Mouse (Mus musculus): Measurements from ENCODE around the gene Map2k2.

Gene Map2k2

DNA sequence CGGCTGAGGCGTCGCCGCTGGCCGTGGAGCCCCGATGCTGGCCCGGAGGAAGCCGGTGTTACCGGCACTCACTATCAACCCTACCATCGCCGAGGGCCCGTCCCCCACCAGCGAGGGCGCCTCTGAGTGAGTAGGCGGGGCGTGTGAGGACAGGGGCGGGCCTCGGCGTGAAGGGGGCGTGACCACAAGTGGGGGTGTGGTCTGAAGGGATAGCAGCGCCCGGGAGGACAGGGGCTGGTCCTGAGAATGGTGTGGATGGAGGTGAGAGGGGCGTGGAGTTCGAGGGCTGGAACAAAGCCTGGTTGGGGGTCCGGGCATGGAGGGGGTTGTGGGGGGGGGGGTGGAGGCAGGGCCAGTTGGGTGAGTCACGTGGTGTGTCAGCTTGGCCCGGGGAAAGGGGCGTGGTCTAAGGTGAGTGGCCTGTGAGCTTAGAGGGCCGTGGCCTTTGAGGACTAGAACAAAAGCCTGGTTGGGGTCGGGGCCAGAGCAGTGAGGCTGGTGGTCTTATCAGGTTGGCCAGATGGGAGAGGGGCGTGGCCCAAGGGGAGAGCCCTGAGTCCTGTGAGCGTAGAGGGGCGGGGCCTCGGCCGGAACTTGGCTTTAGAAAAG, 502 bp downstream of the Map2k2 start:
- peak; percentile 92 for DNase-seq

DNA sequence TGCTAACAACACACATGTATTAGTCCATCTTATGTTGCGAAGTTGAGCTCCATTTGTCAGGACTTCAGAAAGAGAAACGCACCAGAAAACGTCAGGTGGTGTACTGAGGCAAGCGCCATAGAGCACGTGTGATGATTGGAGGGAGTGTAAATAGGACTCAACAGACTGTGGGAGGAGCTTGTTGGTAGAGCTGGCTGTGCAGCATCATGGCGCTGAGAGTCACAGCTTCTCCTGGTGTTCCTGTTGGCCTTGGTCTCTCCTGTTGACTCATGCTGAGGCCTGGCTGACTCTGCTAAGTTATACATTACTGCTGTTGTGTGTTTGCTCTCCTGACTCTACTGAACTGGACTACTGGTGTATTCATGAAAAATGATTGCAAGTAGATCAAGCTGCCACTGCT, 7.2 kb downstream of the Map2k2 start:
- DNase-seq, result no peak

DNA sequence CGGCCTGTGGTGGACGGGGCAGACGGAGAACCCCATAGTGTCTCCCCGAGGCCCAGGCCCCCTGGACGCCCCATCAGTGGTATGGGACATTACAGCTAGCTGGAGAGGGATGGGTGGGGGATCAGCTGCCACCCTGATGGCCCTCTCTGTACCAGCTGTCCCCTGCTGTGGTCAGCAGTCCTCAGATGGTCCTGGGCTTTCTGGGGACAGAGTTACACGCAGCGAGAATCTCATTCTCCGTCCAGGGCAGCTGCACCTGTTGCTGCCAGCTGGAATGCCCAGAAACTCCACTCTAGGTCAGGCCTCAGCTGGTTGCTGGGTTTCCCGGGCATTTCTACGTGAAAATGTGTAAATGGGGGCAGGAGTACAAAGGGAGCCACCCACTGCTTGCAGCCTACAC, 13.9 kb downstream of the Map2k2 start:
- no peak for DNase-seq

DNA sequence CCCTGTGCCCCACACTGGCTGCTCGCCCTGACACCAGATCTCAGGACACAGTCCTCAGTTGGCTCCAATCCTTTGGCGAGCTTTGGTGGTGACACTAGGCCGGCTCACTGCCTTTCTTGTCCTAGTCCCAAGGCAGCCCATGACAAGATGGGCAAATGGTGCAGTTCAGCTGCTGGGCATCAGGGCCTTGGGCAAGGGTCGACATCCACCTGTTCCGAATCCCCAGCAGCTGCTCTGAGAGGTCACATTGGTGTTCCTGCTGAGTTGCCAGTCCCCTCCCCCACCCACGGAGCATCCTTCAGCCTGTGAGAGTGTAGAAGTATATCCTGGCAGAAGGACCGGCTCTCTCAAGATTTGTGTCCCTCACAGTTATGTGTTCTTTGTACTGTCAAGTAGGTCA, 14.9 kb downstream of the Map2k2 start:
- no peak for DNase-seq

DNA sequence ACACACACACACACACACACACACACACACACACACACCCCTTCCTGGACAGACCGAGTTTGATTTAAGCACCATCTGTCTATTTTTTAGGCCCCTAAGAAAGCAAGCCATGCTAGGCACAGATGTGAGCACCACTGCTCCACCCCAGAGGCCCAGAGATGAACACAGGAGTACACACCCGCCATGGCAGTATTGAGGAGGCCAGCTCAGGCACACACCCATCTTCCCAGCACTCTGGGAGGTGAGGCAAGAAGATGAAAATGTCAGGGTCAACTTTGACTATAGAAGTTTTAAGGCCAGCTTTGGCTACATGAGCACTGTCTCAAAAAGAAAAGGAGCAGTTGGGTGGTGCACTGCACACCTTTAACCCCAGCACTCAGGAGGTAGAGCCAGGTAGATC, 17.2 kb downstream of the Map2k2 start:
- no peak for DNase-seq

DNA sequence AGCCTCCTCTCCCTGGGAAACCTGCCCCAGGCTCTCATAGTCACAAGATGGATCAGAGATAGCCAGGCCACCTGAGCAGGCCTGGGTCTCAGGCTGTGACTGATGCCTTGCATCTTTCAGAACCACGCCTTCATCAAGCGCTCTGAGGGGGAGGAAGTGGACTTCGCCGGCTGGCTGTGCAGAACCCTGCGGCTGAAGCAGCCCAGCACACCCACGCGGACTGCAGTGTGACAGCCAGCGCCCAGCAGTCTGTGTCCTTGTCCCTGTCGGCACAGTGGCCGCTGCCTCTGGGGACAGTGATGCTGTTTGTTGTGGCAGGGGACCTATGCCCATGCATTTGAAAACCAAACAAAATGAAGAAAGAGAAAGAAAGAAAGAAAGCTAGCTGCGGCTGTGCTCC, 17.8 kb downstream of the Map2k2 start:
- no peak for DNase-seq

DNA sequence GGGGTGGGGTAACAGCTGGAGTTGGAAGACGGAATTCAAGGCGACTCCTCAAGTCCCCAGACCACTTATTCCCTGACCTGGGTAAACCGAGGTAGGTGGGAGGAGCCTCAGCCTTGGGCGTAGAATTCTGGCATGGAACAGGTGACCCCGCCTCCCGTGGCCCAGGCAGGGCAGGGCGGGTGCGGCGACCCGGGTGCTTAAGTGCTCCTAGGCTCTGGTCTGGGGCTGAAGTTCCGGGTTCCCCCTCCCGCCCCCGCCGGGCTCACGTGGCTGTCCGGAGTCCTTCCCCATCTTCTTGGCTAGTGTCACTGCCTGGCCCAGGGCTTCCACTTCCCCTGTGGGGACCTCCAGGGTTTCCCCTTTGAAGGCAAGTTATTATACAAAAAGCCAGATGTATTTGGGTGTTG, 28.5 kb downstream of the Map2k2 start:
- peak; percentile 92 for DNase-seq

DNA sequence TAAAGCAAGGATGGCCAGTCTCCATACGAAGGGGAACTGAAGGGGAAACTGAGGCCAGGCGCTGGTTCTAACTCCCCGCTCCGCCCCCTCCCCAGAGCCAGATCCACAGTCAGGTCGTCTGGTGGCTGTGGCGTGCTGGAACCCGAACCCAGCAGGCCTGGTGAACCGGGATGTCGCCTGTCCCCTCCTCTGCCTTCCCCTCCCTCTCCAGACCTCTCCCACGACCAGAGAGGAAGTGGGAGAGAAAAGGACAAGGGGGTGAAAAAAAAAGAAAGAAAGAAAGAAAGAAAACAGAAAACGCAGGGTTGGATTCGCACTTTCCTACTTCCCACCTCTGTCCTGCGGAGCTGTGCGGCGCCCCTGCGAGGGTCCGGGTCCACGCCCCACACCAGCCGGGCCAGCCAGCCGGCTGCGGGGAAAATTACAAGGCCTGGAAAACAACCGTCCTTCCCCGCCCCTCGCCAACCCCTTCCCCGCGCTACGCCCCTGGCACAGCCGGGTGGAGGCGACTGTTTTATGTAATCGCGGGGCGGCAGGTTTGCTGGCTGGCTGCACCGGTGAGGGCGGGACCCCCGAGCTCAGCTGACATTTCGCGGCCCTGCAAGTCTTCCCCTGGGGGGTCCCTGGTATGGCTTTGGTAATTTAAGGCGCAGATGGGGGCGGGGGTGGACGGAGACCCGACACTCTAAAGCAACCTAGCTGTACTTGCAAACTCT, 29.4 kb downstream of the Map2k2 start, which contains the start of gene Zbtb7a:
Gene Zbtb7a, plus strand, starts transcription at position 255 of the 716 bp plus-strand sequence.
- peak; percentile 89 for DNase-seq

DNA sequence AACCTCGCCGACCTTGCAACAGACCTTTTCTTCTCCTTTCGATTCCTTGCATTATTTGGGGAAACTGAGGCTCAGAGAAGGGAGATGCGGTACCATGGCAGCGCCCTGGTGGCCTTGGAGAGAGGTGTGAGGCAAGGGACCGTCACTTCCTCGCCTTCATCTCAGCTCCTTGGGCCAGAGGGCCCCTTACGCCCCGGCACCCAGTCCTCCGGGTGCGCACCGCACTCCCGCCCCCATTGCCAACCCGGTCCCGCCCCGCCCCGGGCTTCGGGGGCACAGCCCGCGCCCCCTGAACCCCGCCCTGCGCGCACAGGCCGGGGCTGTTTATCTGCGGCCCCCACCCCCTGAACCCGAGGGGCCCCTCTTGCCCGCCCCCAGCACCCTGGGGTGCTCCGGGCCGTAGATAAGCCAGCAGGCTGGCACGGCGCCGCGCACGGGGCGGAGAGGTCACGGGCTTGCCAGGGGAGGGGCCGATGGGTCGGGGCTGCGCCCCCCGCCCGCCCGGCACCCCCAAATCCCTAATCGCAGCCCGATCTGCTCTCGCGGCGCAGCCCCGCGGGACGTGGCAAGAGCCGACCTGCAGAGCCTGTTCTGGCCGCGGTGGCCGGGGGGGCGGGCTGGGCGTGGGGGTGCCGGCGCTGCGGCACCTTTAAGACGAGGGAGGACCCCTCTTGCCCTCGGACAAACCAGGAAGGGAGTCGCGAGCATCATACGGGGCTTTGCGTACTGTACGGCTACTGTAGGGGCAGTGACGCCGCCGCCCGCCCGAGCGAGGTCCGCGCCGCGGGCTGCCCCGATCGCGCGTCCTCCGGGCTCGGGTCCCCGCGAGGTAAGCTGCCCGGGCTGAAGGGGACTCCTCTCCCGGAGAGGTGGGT, 30.4 kb downstream of the Map2k2 start:
- DNase-seq, result peak; percentile 94

DNA sequence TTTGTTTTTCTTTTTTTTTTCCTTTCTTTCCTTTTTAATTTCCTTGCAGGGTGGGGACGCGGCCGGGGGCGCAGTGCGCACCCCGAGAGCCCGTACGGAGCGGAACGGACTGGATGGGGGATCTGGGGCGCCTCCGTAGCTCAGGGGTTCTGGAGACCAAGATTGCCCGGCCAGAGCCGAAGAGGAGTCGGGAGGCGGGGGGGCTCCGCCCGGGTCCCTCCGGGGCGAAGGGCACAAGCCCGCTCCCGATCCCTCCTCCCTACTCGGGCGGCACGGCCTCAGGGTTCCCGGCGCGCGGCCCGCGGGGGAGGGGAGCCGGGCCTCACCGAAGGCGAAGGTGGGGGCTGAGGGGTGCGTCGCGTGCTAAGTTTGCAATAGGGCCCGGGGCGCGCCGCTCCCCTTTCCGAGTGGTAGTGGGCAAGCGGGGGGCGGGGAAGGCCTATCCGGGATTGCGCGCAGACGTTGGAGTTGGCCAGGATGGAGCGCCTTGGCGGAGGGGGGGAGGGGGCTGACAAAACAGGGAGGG, 31.1 kb downstream of the Map2k2 start:
- peak; percentile 82 for DNase-seq

DNA sequence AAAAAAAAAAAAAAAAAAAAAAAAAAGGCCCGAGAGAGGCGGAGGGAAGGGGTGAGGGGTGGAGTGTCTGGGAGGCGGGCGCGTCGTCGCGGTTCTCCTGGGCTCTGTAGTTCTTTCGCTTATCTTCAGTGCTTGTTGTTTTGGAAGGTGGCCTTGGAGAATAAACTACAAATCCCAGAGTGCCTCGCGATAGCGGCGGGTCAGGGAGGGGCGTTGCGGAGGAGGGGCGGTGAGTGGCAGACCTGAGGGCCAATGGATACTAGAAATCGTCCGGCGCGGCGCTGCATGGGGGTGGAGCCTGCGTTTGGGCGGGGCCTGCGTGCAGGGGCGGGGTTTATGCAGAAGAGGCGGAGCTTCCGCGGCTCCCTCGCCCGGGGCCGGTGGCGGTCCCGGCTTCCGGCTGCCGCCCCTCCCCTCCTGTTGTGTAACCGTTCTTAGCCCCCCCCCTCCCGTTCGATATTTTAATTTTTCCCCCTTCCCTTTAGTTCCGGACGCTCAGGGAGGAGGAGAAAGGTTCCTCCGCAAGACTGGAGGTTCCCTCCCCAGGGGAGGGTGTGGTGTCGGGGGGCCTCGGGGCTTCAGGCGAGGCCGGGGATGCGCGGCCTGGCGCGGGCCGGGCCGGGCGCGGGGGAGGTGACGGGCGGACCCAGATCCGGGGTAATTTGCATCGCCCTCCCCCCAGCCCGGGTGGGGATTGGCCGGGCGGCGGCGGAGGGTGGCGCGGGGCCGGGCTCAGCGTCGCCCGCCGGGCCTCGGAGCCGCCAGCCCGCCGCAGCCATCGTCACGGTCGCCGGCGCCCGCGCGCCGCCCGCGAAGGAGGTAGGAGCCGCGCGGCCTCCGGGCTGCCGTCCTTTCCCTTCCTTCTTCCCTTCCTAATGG, 31.8 kb downstream of the Map2k2 start:
- peak; percentile 99 for DNase-seq

DNA sequence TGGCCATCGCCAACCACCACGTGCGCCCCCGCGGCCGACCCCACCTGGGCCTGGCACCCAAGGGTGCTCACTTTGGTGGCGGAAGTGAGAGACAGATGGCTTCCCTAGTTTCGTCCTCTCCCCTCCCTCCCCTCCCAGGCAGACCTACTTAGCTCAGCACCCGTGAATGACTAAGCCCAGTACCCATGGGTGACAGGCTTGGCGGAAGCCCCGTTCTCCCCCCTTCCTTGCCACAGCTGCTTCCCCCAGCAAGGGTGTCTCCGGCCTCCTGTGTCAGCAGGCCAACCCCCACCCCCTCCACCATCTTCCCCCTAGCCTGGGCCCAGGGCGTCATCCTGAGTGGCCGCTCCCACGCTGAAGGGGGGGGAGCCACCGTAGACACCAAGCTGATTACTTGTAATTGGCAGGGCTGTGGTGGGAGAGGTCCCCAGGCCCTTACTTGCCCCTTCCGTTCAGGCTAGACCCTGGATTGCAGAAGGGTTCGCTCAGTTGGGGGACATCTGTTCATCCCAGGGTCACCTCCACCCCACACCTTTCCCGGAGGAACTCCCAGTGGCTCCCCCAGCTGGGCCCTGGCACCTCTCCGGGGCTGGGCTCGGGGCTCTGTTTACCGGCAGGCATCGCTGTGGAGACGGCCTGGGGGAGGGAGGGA, 32.5 kb downstream of the Map2k2 start:
- DNase-seq, result peak; percentile 58

DNA sequence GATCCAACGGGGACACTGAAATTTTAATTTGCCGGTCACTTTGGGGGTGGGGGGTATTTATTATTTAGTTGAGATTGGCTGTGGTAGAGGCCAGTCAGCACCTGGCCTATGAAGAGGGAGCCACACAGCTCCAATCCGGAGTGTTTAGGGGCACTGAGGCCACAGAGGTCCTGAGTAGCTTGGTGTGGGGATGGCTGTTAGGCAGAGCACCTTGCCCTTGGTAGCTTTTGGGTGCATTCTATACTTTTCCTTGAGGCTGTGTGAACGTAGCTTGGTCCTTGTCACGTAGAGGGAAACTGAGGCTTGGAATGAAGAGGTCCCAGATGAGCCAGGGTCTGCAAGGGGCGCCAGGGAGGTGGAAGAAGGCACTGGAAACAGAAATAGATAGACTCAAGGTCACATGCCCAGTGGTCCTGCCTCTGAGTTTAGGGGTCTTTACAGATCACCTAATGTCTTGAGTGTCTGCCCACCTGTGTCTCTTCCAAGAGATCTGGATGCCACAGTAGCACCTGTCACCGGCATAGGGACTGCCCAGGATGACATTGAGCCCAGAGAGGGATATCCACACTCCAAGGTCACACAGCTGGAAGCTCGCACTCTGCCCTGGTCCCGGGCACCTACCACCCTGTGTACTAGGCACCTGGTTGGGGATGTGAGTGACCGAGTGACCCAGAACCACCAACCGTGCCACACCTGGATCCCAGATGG, 33.3 kb downstream of the Map2k2 start:
- DNase-seq, result no peak

DNA sequence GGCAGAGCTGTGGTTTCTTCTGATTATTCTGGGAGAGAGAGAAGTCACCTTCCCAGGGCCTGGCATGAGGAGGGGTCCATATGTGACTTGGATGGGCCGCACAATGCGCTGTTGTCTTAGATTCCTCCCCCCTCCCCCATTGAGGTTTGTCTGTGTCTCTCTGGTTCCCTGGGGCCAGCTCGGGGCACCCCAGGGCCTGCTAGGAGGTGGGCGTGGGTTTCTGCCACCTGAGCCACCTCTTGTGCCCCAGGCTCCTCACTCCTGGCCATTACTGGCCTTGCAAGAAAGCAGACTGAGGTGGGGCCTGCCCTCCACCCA, 33.8 kb downstream of the Map2k2 start:
- DNase-seq, result no peak

DNA sequence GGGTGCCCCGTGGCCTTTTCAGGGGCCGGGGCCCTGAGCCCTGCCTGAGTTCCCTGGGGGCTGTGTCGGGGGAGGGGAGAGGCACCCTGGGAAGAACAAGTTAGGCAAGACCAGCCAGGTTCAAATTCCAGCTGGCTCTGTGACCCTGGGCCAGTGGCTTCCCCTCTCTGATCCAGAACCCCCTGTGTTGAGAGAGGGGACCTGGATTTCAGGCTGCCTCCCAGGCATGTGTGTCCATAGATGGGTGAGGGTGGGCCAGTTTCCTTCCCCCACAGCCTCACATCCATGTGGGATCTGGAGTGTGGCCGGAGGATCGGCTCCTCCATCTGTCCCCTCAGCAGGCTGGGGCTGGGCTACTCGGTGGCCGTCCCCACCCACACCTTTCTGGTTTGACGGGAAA, 34.3 kb downstream of the Map2k2 start:
- no peak for DNase-seq

DNA sequence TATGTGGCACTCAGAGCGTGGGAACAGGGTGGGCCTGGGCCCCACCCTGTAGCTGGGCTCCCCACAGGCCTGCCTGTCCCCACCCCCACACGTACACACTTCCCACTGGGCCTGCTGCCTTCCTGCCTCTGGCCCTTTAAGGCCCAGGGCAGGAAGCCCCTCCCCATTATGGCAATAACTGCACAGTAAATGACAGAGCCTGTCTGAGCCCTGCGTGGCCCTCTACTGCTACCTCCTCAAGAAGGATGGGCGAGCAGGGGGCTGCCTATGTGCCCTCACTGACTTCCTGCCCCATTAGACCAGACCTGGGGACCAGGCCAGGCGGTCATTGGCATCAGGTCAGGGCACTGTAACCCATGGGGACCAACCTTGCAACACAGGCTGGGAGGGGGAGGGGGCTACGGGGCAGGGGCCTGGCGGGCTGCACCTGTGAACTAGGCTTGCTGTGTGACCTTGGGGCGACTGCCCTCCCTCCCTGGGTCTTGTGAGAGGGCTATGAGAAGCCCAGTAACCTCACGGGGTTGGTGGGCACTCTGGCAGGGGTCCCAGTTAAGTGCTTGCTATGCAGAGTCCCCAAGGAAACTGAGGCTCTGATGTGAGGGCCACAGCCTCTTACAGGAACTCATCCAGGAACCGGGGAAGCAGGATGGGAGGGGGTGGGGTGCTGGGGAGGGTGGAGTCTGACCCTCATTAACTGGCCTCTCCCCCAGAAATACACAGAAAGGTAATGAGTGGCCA, 35.2 kb downstream of the Map2k2 start:
- DNase-seq, result peak; percentile 41

DNA sequence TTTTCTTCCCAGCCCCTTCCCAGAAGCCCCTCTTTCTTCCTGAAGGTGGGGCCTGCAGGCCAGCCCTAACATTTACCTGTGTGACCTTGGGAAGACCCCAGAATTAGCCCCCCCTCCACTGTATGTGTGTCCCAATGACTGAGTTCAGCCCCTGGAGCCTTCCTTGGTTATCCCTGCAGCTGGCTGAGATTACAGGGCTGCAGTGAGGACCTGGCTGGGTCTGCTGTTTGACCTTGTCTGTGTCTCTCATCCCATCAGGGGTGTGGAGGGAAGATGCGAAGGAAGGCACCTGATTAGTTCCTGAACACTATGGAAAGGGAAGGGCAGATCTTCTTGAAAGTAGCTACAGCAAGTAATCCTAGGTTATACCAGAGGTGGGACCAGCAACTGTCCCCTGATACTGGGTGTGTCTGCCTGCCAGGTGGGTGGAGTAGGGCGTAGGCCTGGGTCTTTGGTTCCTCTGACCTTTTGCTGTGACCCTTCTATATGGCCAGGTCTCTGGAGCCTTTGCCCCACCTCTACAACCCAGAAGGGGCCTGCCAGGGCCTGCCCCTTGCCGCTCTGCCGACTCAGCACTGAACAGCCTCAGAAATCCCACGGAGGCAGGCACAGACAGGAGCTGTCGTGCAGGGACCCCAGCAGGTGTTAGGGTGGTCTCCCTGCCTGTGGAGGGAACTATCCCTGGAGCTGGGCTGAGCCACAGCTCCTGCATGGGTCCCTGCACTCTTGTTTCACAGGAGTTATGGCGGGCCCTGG, 35.9 kb downstream of the Map2k2 start:
- DNase-seq, result no peak

DNA sequence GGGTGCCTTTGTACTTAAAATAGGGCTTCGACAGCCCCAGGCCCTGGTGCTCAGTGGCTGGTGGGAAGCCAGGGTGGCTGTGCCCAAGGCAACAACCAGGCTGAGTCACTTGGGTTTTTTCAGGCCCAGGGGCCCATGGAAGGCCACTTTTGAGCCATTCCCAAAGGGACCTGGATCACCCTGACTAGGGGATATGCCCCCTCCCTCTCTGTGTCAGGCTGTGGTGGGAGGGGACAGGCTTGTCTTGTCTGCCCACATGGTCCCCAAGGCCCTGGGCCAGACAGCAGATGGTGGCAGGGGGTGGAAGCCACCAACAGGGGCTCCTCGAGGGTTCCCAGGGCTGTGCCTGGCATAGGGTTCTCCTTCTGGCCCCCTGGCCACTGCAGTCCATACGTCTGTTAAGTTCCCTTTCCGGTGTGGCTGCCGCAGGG, 36.9 kb downstream of the Map2k2 start:
- DNase-seq, result no peak

DNA sequence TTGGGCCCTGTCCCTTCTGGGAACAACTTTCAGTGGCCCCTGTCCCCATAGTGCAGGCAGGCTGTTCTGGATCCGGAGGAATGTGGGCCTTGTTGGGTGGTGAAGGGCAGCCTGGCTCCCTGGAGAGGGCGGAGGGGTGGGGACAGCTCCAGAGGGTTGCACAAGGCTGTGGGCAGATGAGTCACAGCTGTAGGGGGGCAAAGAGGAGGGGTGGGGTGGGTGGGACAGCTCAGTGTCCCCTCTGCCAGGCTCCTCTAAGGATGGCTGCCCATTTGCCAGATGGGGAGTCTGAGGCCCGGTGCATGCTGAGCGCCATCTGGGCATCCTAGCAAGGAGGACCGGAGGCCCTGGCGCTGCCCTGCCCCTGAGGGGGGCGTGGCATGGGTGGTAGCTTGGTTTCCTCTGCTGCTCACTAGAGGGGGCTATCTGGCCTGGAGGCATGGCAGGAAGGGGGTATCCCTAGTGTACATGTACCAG, 37.5 kb downstream of the Map2k2 start:
- DNase-seq, result no peak

Data from liver (tissue).